Mouse (Mus musculus) gastrocnemius, postnatal 25 days (tissue): ENCODE data around the gene Snhg11. TPM values are rescaled to one million over a fixed set of nuclear protein-coding genes. Genes with fewer than 3 reads are reported as not detected.
"Not testable (repeated sequence)": the region's sequence is repeated elsewhere in the genome, so short reads cannot be mapped to it uniquely, and the experiment has no call there.

Experiments
- DNase-seq: peaks from one replicate; pipeline ENCODE4 v3.0.0; 2022
- total RNA-seq, 2 experiments: library from RNA; stranded (reverse); gene quantifications; 1 replicate in 1 of 2; 2 replicates in 1 of 2; pipeline ENCODE4 v1.2.3; 2021

The Snhg11 gene
- total RNA-seq, 2 experiments from 2014 or later = 0.11 TPM; not detected in 1

- DNase-seq = no peak
These were observed 5.8 kb upstream of the Snhg11 start for GRCm38 (mm10) chr2:158369474-158370172.

GRCm38 (mm10) chr2:158370173-158370550 is 5.3 kb upstream of the Snhg11 start:
- no peak for DNase-seq

- no peak for DNase-seq
These were observed 2.4 kb upstream of the Snhg11 start for GRCm38 (mm10) chr2:158373061-158373460.

- no peak for DNase-seq
These were observed 1.9 kb upstream of the Snhg11 start for GRCm38 (mm10) chr2:158373516-158373915.

- no peak for DNase-seq
These were observed 767 bp downstream of the Snhg11 start for GRCm38 (mm10) chr2:158376123-158376687.

- no peak for DNase-seq
These were observed 1.4 kb downstream of the Snhg11 start for GRCm38 (mm10) chr2:158376798-158377197.

GRCm38 (mm10) chr2:158377811-158378210 is 2.4 kb downstream of the Snhg11 start:
- no peak for DNase-seq

GRCm38 (mm10) chr2:158379354-158380078 is 4.1 kb downstream of the Snhg11 start:
- DNase-seq = no peak

- no peak for DNase-seq
These were observed 10.6 kb downstream of the Snhg11 start for GRCm38 (mm10) chr2:158386072-158386471.

GRCm38 (mm10) chr2:158389421-158389820 is 14.0 kb downstream of the Snhg11 start:
- DNase-seq = no peak

GRCm38 (mm10) chr2:158396369-158396768 is 20.9 kb downstream of the Snhg11 start:
- DNase-seq = no peak

GRCm38 (mm10) chr2:158397140-158397539 is 21.7 kb downstream of the Snhg11 start:
- DNase-seq = not testable (repeated sequence)

- DNase-seq = no peak
These were observed 27.5 kb downstream of the Snhg11 start for GRCm38 (mm10) chr2:158402915-158403314.

GRCm38 (mm10) chr2:158408997-158409594 is 33.7 kb downstream of the Snhg11 start:
- DNase-seq = no peak

- DNase-seq = peak; percentile 96
These were observed 34.2 kb downstream of the Snhg11 start, which contains the start of gene Ralgapb for GRCm38 (mm10) chr2:158409595-158410021. Gene Ralgapb (plus strand): TSS chr2:158409848.

- peak; percentile 41 for DNase-seq
These were observed 34.9 kb downstream of the Snhg11 start for GRCm38 (mm10) chr2:158410022-158411014.

- no peak for DNase-seq
These were observed 37.8 kb downstream of the Snhg11 start for GRCm38 (mm10) chr2:158413240-158413639.

- no peak for DNase-seq
These were observed 40.4 kb downstream of the Snhg11 start for GRCm38 (mm10) chr2:158415826-158416225.

GRCm38 (mm10) chr2:158418663-158419062 is 43.2 kb downstream of the Snhg11 start:
- no peak for DNase-seq
